Mouse (Mus musculus) kidney, embryonic 16.5 days (tissue): Measurements from ENCODE around the gene Cldn15. TPM values are rescaled to one million over a fixed set of nuclear protein-coding genes. Genes with fewer than 3 reads are reported as not detected.
"Not testable (repeated sequence)": the region's sequence is repeated elsewhere in the genome, so short reads cannot be mapped to it uniquely, and the experiment has no call there.

Experiments used
- ATAC-seq: fragments of 200-750 bp; cut with Nextera tagmentation; 2 replicates; pipeline ENCODE4 v1.8.0; 2017; ENCODE audit warnings: moderate TSS enrichment; ENCODE audit not compliant: low FRiP score, low TSS enrichment
- H3K27ac ChIP-seq: fragments of 300-500 bp; sonication (generic); 2 replicates; pipeline ENCODE4 v1.5.1; 2014; ENCODE audit warnings: low read length
- H3K27me3 ChIP-seq: fragments of 300-500 bp; sonication (generic); 2 replicates; pipeline ENCODE4 v1.6.1; 2014; ENCODE audit warnings: low read length, control low read depth, mixed read lengths; ENCODE audit not compliant: insufficient read depth
- H3K36me3 ChIP-seq: fragments of 300-500 bp; sonication (generic); 2 replicates; pipeline ENCODE4 v1.6.1; 2014; ENCODE audit warnings: low read length, control low read depth, mixed read lengths; ENCODE audit not compliant: insufficient read depth
- H3K4me1 ChIP-seq: fragments of 300-500 bp; sonication (generic); 2 replicates; pipeline ENCODE4 v1.6.1; 2014; ENCODE audit warnings: low read length, control low read depth, mixed read lengths; ENCODE audit not compliant: insufficient read depth
- H3K4me2 ChIP-seq: fragments of 300-500 bp; sonication (generic); replicated peaks from 2 replicates; pipeline ENCODE4 v1.6.1; 2014; ENCODE audit warnings: low read depth, low read length
- H3K4me3 ChIP-seq: fragments of 300-500 bp; sonication (generic); 2 replicates; pipeline ENCODE4 v1.5.1; 2014; ENCODE audit warnings: mild to moderate bottlenecking, low read length
- H3K9ac ChIP-seq: fragments of 300-500 bp; sonication (generic); replicated peaks from 2 replicates; pipeline ENCODE4 v1.6.1; 2014; ENCODE audit warnings: low read length
- H3K9me3 ChIP-seq: fragments of 300-500 bp; sonication (generic); 2 replicates; pipeline ENCODE4 v1.6.1; 2016; ENCODE audit warnings: low read length, control low read depth
- WGBS: fragments of 180-500 bp; shearing (Covaris S2); extraction: QIAGEN DNeasy Blood & Tissue Kit; methylation state at CpG from one replicate; pipeline ENCODE4 v1.1.7; 2014; 5-methylcytosine and 5-hydroxymethylcytosine counted together
- polyA plus RNA-seq: library from polyadenylated mRNA; unstranded; fragments of >200 nt; fragmentation: Nextera tagmentation; extraction: Ambion mirVana; gene quantifications from 2 replicates; pipeline ENCODE4 v1.2.1, GENCODE M21; 2015

The Cldn15 gene
- polyA plus RNA-seq, 1 experiment from 2014 or later: 4.9 TPM

GRCm38 (mm10) chr5:136933930-136934329, 32.5 kb upstream of the Cldn15 start:
- Histone ChIP-seq H3K9ac (no peak overlapping the region), H3K9me3 (no peaks in the 10 kb centered on the region), H3K27ac (no peak overlapping the region), H3K4me1 (no peaks in the 10 kb centered on the region), H3K4me2 (no peak overlapping the region), H3K27me3 (no peaks in the 10 kb centered on the region), H3K36me3 (no peaks in the 10 kb centered on the region), H3K4me3 (no peak overlapping the region)
- no peak for ATAC-seq
- 90% methylated on average over 6 of the region's 6 CpGs for WGBS

- 74% methylated on average over 7 of the region's 7 CpGs for WGBS
These were observed 30.3 kb upstream of the Cldn15 start for GRCm38 (mm10) chr5:136935905-136936695.

GRCm38 (mm10) chr5:136936750-136937149, 29.7 kb upstream of the Cldn15 start:
- no peaks in the 10 kb centered on the region for H3K36me3 ChIP-seq
- no peak for ATAC-seq
- H3K9me3 ChIP-seq: no peaks in the 10 kb centered on the region
- no peaks in the 10 kb centered on the region for H3K27me3 ChIP-seq
- 79% methylated on average over 6 of the region's 6 CpGs for WGBS
- H3K4me2 ChIP-seq: no peak overlapping the region
- no peak overlapping the region for H3K4me3 ChIP-seq
- no peaks in the 10 kb centered on the region for H3K4me1 ChIP-seq
- no peak overlapping the region for H3K27ac ChIP-seq
- no peak overlapping the region for H3K9ac ChIP-seq

More at GRCm38 (mm10) chr5:136935905-136936695, 30.3 kb upstream of the Cldn15 start:
- Histone ChIP-seq H3K4me3 (no peak overlapping the region), H3K27me3 (no peaks in the 10 kb centered on the region), H3K9ac (no peak overlapping the region), H3K4me2 (no peak overlapping the region), H3K36me3 (no peaks in the 10 kb centered on the region), H3K9me3 (no peaks in the 10 kb centered on the region), H3K4me1 (no peaks in the 10 kb centered on the region), H3K27ac (no peak overlapping the region)
- ATAC-seq: no peak

- H3K4me1 ChIP-seq: no peaks in the 10 kb centered on the region; the same call in 1 of the 2 replicates
These were observed 28.8 kb upstream of the Cldn15 start for GRCm38 (mm10) chr5:136937621-136938020.

GRCm38 (mm10) chr5:136939284-136939683, 27.1 kb upstream of the Cldn15 start:
- Histone ChIP-seq H3K4me1 (no peaks in the 10 kb centered on the region; the same call in 1 of the 2 replicates), H3K36me3 (no peaks in the 10 kb centered on the region), H3K4me3 (no peak overlapping the region), H3K4me2 (no peak overlapping the region), H3K27ac (no peak overlapping the region), H3K9me3 (no peaks in the 10 kb centered on the region), H3K27me3 (no peaks in the 10 kb centered on the region), H3K9ac (no peak overlapping the region)
- no peak for ATAC-seq
- 75% methylated on average over 7 of the region's 7 CpGs for WGBS

More at GRCm38 (mm10) chr5:136937621-136938020, 28.8 kb upstream of the Cldn15 start:
- H3K9ac ChIP-seq: no peak overlapping the region
- H3K27me3 ChIP-seq: no peaks in the 10 kb centered on the region
- no peaks in the 10 kb centered on the region for H3K36me3 ChIP-seq
- H3K9me3 ChIP-seq: no peaks in the 10 kb centered on the region
- no peak for ATAC-seq
- H3K4me3 ChIP-seq: no peak overlapping the region
- WGBS: 71% methylated on average over 5 of the region's 5 CpGs
- H3K27ac ChIP-seq: no peak overlapping the region
- H3K4me2 ChIP-seq: no peak overlapping the region

- 84% methylated on average over 6 of the region's 6 CpGs for WGBS
- H3K4me3 ChIP-seq, ATAC-seq, H3K9me3 ChIP-seq, H3K4me2 ChIP-seq, H3K36me3 ChIP-seq, H3K27ac ChIP-seq, H3K9ac ChIP-seq, H3K27me3 ChIP-seq, H3K4me1 ChIP-seq: not testable (repeated sequence)
These were observed 26.4 kb upstream of the Cldn15 start for GRCm38 (mm10) chr5:136940029-136940428.

GRCm38 (mm10) chr5:136940845-136941560, 25.4 kb upstream of the Cldn15 start:
- Histone ChIP-seq H3K36me3 (no peaks in the 10 kb centered on the region), H3K4me1 (no peaks in the 10 kb centered on the region; the same call in 1 of the 2 replicates), H3K4me2 (no peak overlapping the region), H3K27ac (no peak overlapping the region), H3K9ac (no peak overlapping the region), H3K9me3 (no peaks in the 10 kb centered on the region), H3K27me3 (no peaks in the 10 kb centered on the region), H3K4me3 (no peak overlapping the region)
- whole genome bisulfite sequencing: 83% methylated on average over 12 of the region's 12 CpGs
- ATAC-seq: no peak

- Histone ChIP-seq H3K4me1 (no peaks in the 10 kb centered on the region; the same call in 1 of the 2 replicates), H3K27me3 (no peaks in the 10 kb centered on the region), H3K4me2 (no peak overlapping the region), H3K9ac (no peak overlapping the region), H3K9me3 (no peaks in the 10 kb centered on the region), H3K36me3 (no peaks in the 10 kb centered on the region), H3K27ac (0 out of 2 replicates have a peak overlapping the region, but pooled peaks have one; percentile 20), H3K4me3 (no peak overlapping the region)
- ATAC-seq: no peak
- 73% methylated on average over 3 of the region's 3 CpGs for WGBS
These were observed 23.6 kb upstream of the Cldn15 start for GRCm38 (mm10) chr5:136942781-136943180.

- no peak overlapping the region for H3K9ac ChIP-seq
- H3K27ac ChIP-seq: no peak overlapping the region
- no peak overlapping the region for H3K4me3 ChIP-seq
- H3K27me3 ChIP-seq: no peaks in the 10 kb centered on the region
- ATAC-seq: no peak
- H3K4me2 ChIP-seq: no peak overlapping the region
- 90% methylated on average over 2 of the region's 2 CpGs for WGBS
- no peaks in the 10 kb centered on the region; the same call in 1 of the 2 replicates for H3K4me1 ChIP-seq
- no peaks in the 10 kb centered on the region for H3K9me3 ChIP-seq
- H3K36me3 ChIP-seq: no peaks in the 10 kb centered on the region
These were observed 23.0 kb upstream of the Cldn15 start for GRCm38 (mm10) chr5:136943382-136943781.

GRCm38 (mm10) chr5:136945084-136945483, 21.3 kb upstream of the Cldn15 start:
- H3K4me3 ChIP-seq: no peak overlapping the region
- H3K4me1 ChIP-seq: no peaks in the 10 kb centered on the region; the same call in 1 of the 2 replicates
- H3K9me3 ChIP-seq: no peaks in the 10 kb centered on the region
- no peak overlapping the region for H3K9ac ChIP-seq
- 72% methylated on average over 12 of the region's 12 CpGs for WGBS
- no peak overlapping the region for H3K27ac ChIP-seq
- no peaks in the 10 kb centered on the region for H3K36me3 ChIP-seq
- no peak overlapping the region for H3K4me2 ChIP-seq
- ATAC-seq: no peak
- H3K27me3 ChIP-seq: no peaks in the 10 kb centered on the region
